Mouse (Mus musculus): Measurements from ENCODE around the gene Tnrc6b. TPM values are rescaled to one million over a fixed set of nuclear protein-coding genes. Genes with fewer than 3 reads are reported as not detected.
A peak's percentile ranks its signal among the peaks of the same experiment; 100 is the strongest.

Gene Tnrc6b
- polyA plus RNA-seq, 1 experiment, result 8.9 TPM

GRCm38 (mm10) chr15:80801597-80801996, 90.5 kb downstream of the Tnrc6b start:
- no peaks in the 10 kb centered on the region for H3K36me3 ChIP-seq (ENCODE audit: control insufficient read depth, insufficient read depth)
- TF ChIP-seq MYOD1 (IDR thresholded peaks at IDR 0.05; ENCODE audit: control insufficient read depth in 1 of 3, insufficient read length in 2 of 3, low read depth in 2 of 3) (no peak), MYOG (IDR thresholded peaks at IDR 0.05; ENCODE audit: control insufficient read depth in 1 of 3, insufficient read depth in 1 of 3, insufficient read length in 2 of 3, low read depth in 2 of 3) (no peak), POLR2A (IDR thresholded peaks at IDR 0.05; ENCODE audit: insufficient read length, low read depth) (no peak), E2F4 (IDR thresholded peaks at IDR 0.05; ENCODE audit: insufficient read depth) (no peak)
- no peaks in the 10 kb centered on the region for H3K27me3 ChIP-seq (ENCODE audit: control insufficient read depth, insufficient read depth, insufficient read length)
- no peak overlapping the region for H3ac ChIP-seq (ENCODE audit: control insufficient read depth, insufficient read length)
- H3K4me2 ChIP-seq (ENCODE audit: low read depth), result peak overlapping the region; percentile 76
- H3K4me3 ChIP-seq, result no peak overlapping the region
- peaks cover 76% of the 10 kb centered on the region for H3K79me2 ChIP-seq (ENCODE audit: control insufficient read depth, insufficient read depth)

GRCm38 (mm10) chr15:80807162-80807561, 96.0 kb downstream of the Tnrc6b start:
- no peaks in the 10 kb centered on the region for H3K27me3 ChIP-seq (ENCODE audit: control insufficient read depth, insufficient read depth, insufficient read length)
- no peak overlapping the region for H3K4me3 ChIP-seq
- H3K4me2 ChIP-seq (ENCODE audit: low read depth), result no peak overlapping the region
- H3K79me2 ChIP-seq (ENCODE audit: control insufficient read depth, insufficient read depth), result peaks cover 96% of the 10 kb centered on the region
- TF ChIP-seq MYOG (IDR thresholded peaks at IDR 0.05; ENCODE audit: control insufficient read depth in 1 of 3, insufficient read depth in 1 of 3, insufficient read length in 2 of 3, low read depth in 2 of 3), result no peak
- no peak for TF ChIP-seq USF1 (IDR thresholded peaks at IDR 0.05; ENCODE audit: low read depth)
- no peak for TF ChIP-seq MAX (IDR thresholded peaks at IDR 0.05; ENCODE audit: low read depth)
- TF ChIP-seq SRF (IDR thresholded peaks at IDR 0.05; ENCODE audit: control insufficient read depth, insufficient read length, low read depth), result no peak
- TF ChIP-seq CEBPB (IDR thresholded peaks at IDR 0.05; ENCODE audit: insufficient read depth, poor library complexity, severe bottlenecking), result no peak
- no peak for TF ChIP-seq TCF3 (IDR thresholded peaks at IDR 0.05; ENCODE audit: insufficient read length, low read depth)
- H3K36me3 ChIP-seq (ENCODE audit: control insufficient read depth, insufficient read depth), result no peaks in the 10 kb centered on the region
- no peak overlapping the region for H3ac ChIP-seq (ENCODE audit: control insufficient read depth, insufficient read length)

GRCm38 (mm10) chr15:80810226-80810625, 99.1 kb downstream of the Tnrc6b start:
- no peaks in the 10 kb centered on the region for H3K36me3 ChIP-seq (ENCODE audit: control insufficient read depth, insufficient read depth)
- H3ac ChIP-seq (ENCODE audit: control insufficient read depth, insufficient read length), result no peak overlapping the region
- H3K4me2 ChIP-seq (ENCODE audit: low read depth), result no peak overlapping the region
- no peak overlapping the region for H3K4me3 ChIP-seq
- H3K27me3 ChIP-seq (ENCODE audit: control insufficient read depth, insufficient read depth, insufficient read length), result no peaks in the 10 kb centered on the region
- peaks cover 95% of the 10 kb centered on the region for H3K79me2 ChIP-seq (ENCODE audit: control insufficient read depth, insufficient read depth)
- no peak for TF ChIP-seq TCF3 (IDR thresholded peaks at IDR 0.05; ENCODE audit: insufficient read length, low read depth)
- TF ChIP-seq CEBPB (IDR thresholded peaks at IDR 0.05; ENCODE audit: insufficient read depth, poor library complexity, severe bottlenecking), result no peak
- TF ChIP-seq TCF12 (IDR thresholded peaks at IDR 0.05; ENCODE audit: insufficient read depth, poor library complexity, severe bottlenecking), result no peak
- TF ChIP-seq POLR2AphosphoS2 (IDR thresholded peaks at IDR 0.05; ENCODE audit: insufficient read length, low read depth), result no peak
- no peak for TF ChIP-seq MYOD1 (IDR thresholded peaks at IDR 0.05; ENCODE audit: control insufficient read depth in 1 of 3, insufficient read length in 2 of 3, low read depth in 2 of 3)
- TF ChIP-seq USF1 (IDR thresholded peaks at IDR 0.05; ENCODE audit: low read depth), result no peak
- TF ChIP-seq REST (IDR thresholded peaks at IDR 0.05; ENCODE audit: insufficient read depth, insufficient read length), result no peak
- no peak for TF ChIP-seq POLR2A (IDR thresholded peaks at IDR 0.05; ENCODE audit: insufficient read length, low read depth)
- no peak for TF ChIP-seq MAX (IDR thresholded peaks at IDR 0.05; ENCODE audit: low read depth)
- no peak for TF ChIP-seq MYOG (IDR thresholded peaks at IDR 0.05; ENCODE audit: control insufficient read depth in 1 of 3, insufficient read depth in 1 of 3, insufficient read length in 2 of 3, low read depth in 2 of 3)
- no peak for TF ChIP-seq SRF (IDR thresholded peaks at IDR 0.05; ENCODE audit: control insufficient read depth, insufficient read length, low read depth)
- no peak for TF ChIP-seq E2F4 (IDR thresholded peaks at IDR 0.05; ENCODE audit: insufficient read depth)

GRCm38 (mm10) chr15:80812840-80813239, 101.7 kb downstream of the Tnrc6b start:
- Histone ChIP-seq H3K4me2 (ENCODE audit: low read depth) (no peak overlapping the region), H3K36me3 (ENCODE audit: control insufficient read depth, insufficient read depth) (no peaks in the 10 kb centered on the region), H3K79me2 (ENCODE audit: control insufficient read depth, insufficient read depth) (peaks cover 98% of the 10 kb centered on the region), H3ac (ENCODE audit: control insufficient read depth, insufficient read length) (no peak overlapping the region), H3K27me3 (ENCODE audit: control insufficient read depth, insufficient read depth, insufficient read length) (no peaks in the 10 kb centered on the region), H3K4me3 (no peak overlapping the region)
- no peak for TF ChIP-seq SRF (IDR thresholded peaks at IDR 0.05; ENCODE audit: control insufficient read depth, insufficient read length, low read depth)
- no peak for TF ChIP-seq USF1 (IDR thresholded peaks at IDR 0.05; ENCODE audit: low read depth)
- peak in 2 of 3 experiments; percentile 47 to 58 for TF ChIP-seq MYOG (IDR thresholded peaks at IDR 0.05; ENCODE audit: control insufficient read depth in 1 of 3, insufficient read depth in 1 of 3, insufficient read length in 2 of 3, low read depth in 2 of 3)
- TF ChIP-seq POLR2A (IDR thresholded peaks at IDR 0.05; ENCODE audit: insufficient read length, low read depth), result no peak
- no peak for TF ChIP-seq REST (IDR thresholded peaks at IDR 0.05; ENCODE audit: insufficient read depth, insufficient read length)
- no peak for TF ChIP-seq MAX (IDR thresholded peaks at IDR 0.05; ENCODE audit: low read depth)
- TF ChIP-seq POLR2AphosphoS2 (IDR thresholded peaks at IDR 0.05; ENCODE audit: insufficient read length, low read depth), result no peak
- no peak for TF ChIP-seq TCF3 (IDR thresholded peaks at IDR 0.05; ENCODE audit: insufficient read length, low read depth)
- 0 out of 2 replicates have a peak, but pooled peaks have one; percentile 19 for TF ChIP-seq CEBPB (IDR thresholded peaks at IDR 0.05; ENCODE audit: insufficient read depth, poor library complexity, severe bottlenecking)
- no peak for TF ChIP-seq E2F4 (IDR thresholded peaks at IDR 0.05; ENCODE audit: insufficient read depth)
- TF ChIP-seq TCF12 (IDR thresholded peaks at IDR 0.05; ENCODE audit: insufficient read depth, poor library complexity, severe bottlenecking), result no peak
- TF ChIP-seq MYOD1 (IDR thresholded peaks at IDR 0.05; ENCODE audit: control insufficient read depth in 1 of 3, insufficient read length in 2 of 3, low read depth in 2 of 3), result peak in 2 of 3 experiments; percentile 51 to 56

GRCm38 (mm10) chr15:80814792-80815191, 103.7 kb downstream of the Tnrc6b start:
- no peak overlapping the region for H3ac ChIP-seq (ENCODE audit: control insufficient read depth, insufficient read length)
- peaks cover 98% of the 10 kb centered on the region for H3K79me2 ChIP-seq (ENCODE audit: control insufficient read depth, insufficient read depth)

More at GRCm38 (mm10) chr15:80814792-80815191, 103.7 kb downstream of the Tnrc6b start:
- Histone ChIP-seq H3K27me3 (ENCODE audit: control insufficient read depth, insufficient read depth, insufficient read length) (no peaks in the 10 kb centered on the region), H3K4me3 (no peak overlapping the region), H3K36me3 (ENCODE audit: control insufficient read depth, insufficient read depth) (no peaks in the 10 kb centered on the region), H3K4me2 (ENCODE audit: low read depth) (no peak overlapping the region)
- TF ChIP-seq USF1 (IDR thresholded peaks at IDR 0.05; ENCODE audit: low read depth) (no peak), CEBPB (IDR thresholded peaks at IDR 0.05; ENCODE audit: insufficient read depth, poor library complexity, severe bottlenecking) (no peak)
